Mouse (Mus musculus): ENCODE measurements around the gene March6.

DNA sequence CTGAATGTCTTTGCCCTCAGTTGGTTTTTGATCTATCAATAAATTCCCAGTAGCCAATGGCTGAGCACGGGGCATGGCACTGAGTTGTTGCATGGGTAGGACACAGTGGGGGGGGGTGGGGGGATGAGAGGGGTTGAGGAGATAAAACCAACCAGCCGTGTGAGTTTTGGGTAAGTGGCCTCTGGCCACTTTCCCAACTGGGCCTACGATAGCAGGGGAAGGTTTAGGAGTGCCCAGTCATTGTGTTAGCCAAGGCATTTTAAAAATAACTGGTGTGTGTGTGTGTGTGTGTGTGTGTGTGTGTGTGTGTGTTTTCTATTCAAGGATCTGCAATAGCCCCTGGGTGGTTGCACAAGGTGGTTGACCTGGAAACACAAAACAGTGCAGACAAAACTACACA lies 12.4 kb upstream of the March6 start:
- TF ChIP-seq GATA1 (IDR thresholded peaks at IDR 0.05; ENCODE audit: low read length) (no peak), TAL1 (IDR thresholded peaks at IDR 0.05; ENCODE audit: low read length) (no peak)
